Mouse (Mus musculus) limb, embryonic 13.5 days (tissue): ENCODE measurements around the gene Limch1. TPM values are rescaled to one million over a fixed set of nuclear protein-coding genes. Genes with fewer than 3 reads are reported as not detected.
A peak's percentile ranks its signal among the peaks of the same experiment; 100 is the strongest.

Experiments used
- ATAC-seq: fragments of 200-750 bp; cut with Nextera tagmentation; 2 replicates; pipeline ENCODE4 v1.8.0; 2017; ENCODE audit warnings: low read depth, moderate number of reproducible peaks, moderate TSS enrichment; ENCODE audit not compliant: low FRiP score
- H3K27ac ChIP-seq: fragments of 300-500 bp; sonication (generic); 2 replicates; pipeline ENCODE4 v1.5.1; 2015; ENCODE audit warnings: inconsistent platforms, mild to moderate bottlenecking, moderate library complexity
- H3K27me3 ChIP-seq: fragments of 300-500 bp; sonication (generic); 2 replicates; pipeline ENCODE4 v1.6.1; 2015; ENCODE audit warnings: mild to moderate bottlenecking, inconsistent platforms
- H3K36me3 ChIP-seq: fragments of 300-500 bp; sonication (generic); 2 replicates; pipeline ENCODE4 v1.6.1; 2015; ENCODE audit warnings: inconsistent platforms, mild to moderate bottlenecking, moderate library complexity
- H3K4me1 ChIP-seq: fragments of 300-500 bp; sonication (generic); 2 replicates; pipeline ENCODE4 v1.6.1; 2015; ENCODE audit warnings: inconsistent platforms
- H3K4me2 ChIP-seq: fragments of 300-500 bp; sonication (generic); replicated peaks from 2 replicates; pipeline ENCODE4 v1.6.1; 2015; ENCODE audit warnings: inconsistent platforms, mild to moderate bottlenecking, moderate library complexity
- H3K4me3 ChIP-seq: fragments of 300-500 bp; sonication (generic); 2 replicates; pipeline ENCODE4 v1.5.1; 2015; ENCODE audit warnings: moderate library complexity, mild to moderate bottlenecking, inconsistent platforms
- H3K9ac ChIP-seq: fragments of 300-500 bp; sonication (generic); 2 replicates; pipeline ENCODE4 v1.6.1; 2015; ENCODE audit warnings: mild to moderate bottlenecking, inconsistent platforms
- H3K9me3 ChIP-seq: fragments of 300-500 bp; sonication (generic); 2 replicates; pipeline ENCODE4 v1.6.1; 2016; ENCODE audit warnings: inconsistent platforms
- WGBS: fragments of 180-500 bp; shearing (Covaris S2); methylation state at CpG from one replicate; pipeline ENCODE4 v1.1.7; 2015; 5-methylcytosine and 5-hydroxymethylcytosine counted together
- polyA plus RNA-seq: library from polyadenylated mRNA; unstranded; fragments of >200 nt; fragmentation: Nextera tagmentation; extraction: Ambion mirVana; gene quantifications from 2 replicates; pipeline ENCODE4 v1.2.1, GENCODE M21; 2015

The Limch1 gene
- polyA plus RNA-seq, 1 experiment from 2014 or later, result 82.0 TPM

- no peak overlapping the region for H3K9ac ChIP-seq
- ATAC-seq, result no peak
- H3K27ac ChIP-seq, result no peak overlapping the region
- no peak overlapping the region for H3K4me2 ChIP-seq
- peaks cover 12% of the 10 kb centered on the region for H3K4me1 ChIP-seq
- H3K36me3 ChIP-seq, result no peaks in the 10 kb centered on the region
- no peaks in the 10 kb centered on the region for H3K27me3 ChIP-seq
- 92% methylated on average over 6 of the region's 6 CpGs for WGBS
- no peaks in the 10 kb centered on the region for H3K9me3 ChIP-seq
- H3K4me3 ChIP-seq, result no peak overlapping the region
These were observed 127.1 kb downstream of the Limch1 start for GRCm38 (mm10) chr5:66872681-66873080.

- Histone ChIP-seq H3K9ac (no peak overlapping the region), H3K27me3 (no peaks in the 10 kb centered on the region), H3K9me3 (no peaks in the 10 kb centered on the region), H3K27ac (no peak overlapping the region), H3K4me1 (peaks cover 12% of the 10 kb centered on the region), H3K4me3 (no peak overlapping the region), H3K4me2 (no peak overlapping the region), H3K36me3 (no peaks in the 10 kb centered on the region)
- no peak for ATAC-seq
- 28% methylated on average over 10 of the region's 10 CpGs for WGBS
These were observed 130.6 kb downstream of the Limch1 start for GRCm38 (mm10) chr5:66876018-66876805.

GRCm38 (mm10) chr5:66877066-66877465 lies 131.4 kb downstream of the Limch1 start:
- no peak for ATAC-seq
- Histone ChIP-seq H3K4me2 (no peak overlapping the region), H3K9me3 (no peaks in the 10 kb centered on the region), H3K4me3 (no peak overlapping the region), H3K36me3 (no peaks in the 10 kb centered on the region), H3K27ac (no peak overlapping the region), H3K4me1 (peaks cover 19% of the 10 kb centered on the region), H3K9ac (no peak overlapping the region), H3K27me3 (no peaks in the 10 kb centered on the region)
- 50% methylated on average over 5 of the region's 5 CpGs for WGBS

- H3K27ac ChIP-seq, result no peak overlapping the region
- WGBS, result 15% methylated on average over 3 of the region's 3 CpGs
- ATAC-seq, result no peak
- H3K9ac ChIP-seq, result no peak overlapping the region
- no peak overlapping the region for H3K4me2 ChIP-seq
- no peaks in the 10 kb centered on the region for H3K36me3 ChIP-seq
- H3K4me1 ChIP-seq, result peaks cover 21% of the 10 kb centered on the region
- no peak overlapping the region for H3K4me3 ChIP-seq
- no peaks in the 10 kb centered on the region for H3K27me3 ChIP-seq
- H3K9me3 ChIP-seq, result peaks cover 8% of the 10 kb centered on the region; the same call in 1 of the 2 replicates
These were observed 136.3 kb downstream of the Limch1 start for GRCm38 (mm10) chr5:66881901-66882341.

- Histone ChIP-seq H3K36me3 (no peaks in the 10 kb centered on the region), H3K27me3 (no peaks in the 10 kb centered on the region), H3K4me3 (no peak overlapping the region), H3K9ac (no peak overlapping the region), H3K9me3 (peaks cover 8% of the 10 kb centered on the region; the same call in 1 of the 2 replicates), H3K27ac (no peak overlapping the region), H3K4me2 (no peak overlapping the region), H3K4me1 (peaks cover 24% of the 10 kb centered on the region)
- WGBS, result 88% methylated on average over 13 of the region's 13 CpGs
- no peak for ATAC-seq
These were observed 137.1 kb downstream of the Limch1 start for GRCm38 (mm10) chr5:66882718-66883117.

GRCm38 (mm10) chr5:66884505-66884904 lies 138.9 kb downstream of the Limch1 start:
- peaks cover 8% of the 10 kb centered on the region; the same call in 1 of the 2 replicates for H3K9me3 ChIP-seq
- no peaks in the 10 kb centered on the region for H3K27me3 ChIP-seq
- H3K9ac ChIP-seq, result no peak overlapping the region
- H3K4me3 ChIP-seq, result no peak overlapping the region
- H3K4me1 ChIP-seq, result peaks cover 39% of the 10 kb centered on the region
- ATAC-seq, result no peak
- H3K27ac ChIP-seq, result no peak overlapping the region
- no peak overlapping the region for H3K4me2 ChIP-seq
- H3K36me3 ChIP-seq, result no peaks in the 10 kb centered on the region
- WGBS, result 79% methylated on average over 4 of the region's 4 CpGs

GRCm38 (mm10) chr5:66886410-66887120 lies 140.9 kb downstream of the Limch1 start:
- H3K36me3 ChIP-seq, result no peaks in the 10 kb centered on the region
- H3K27me3 ChIP-seq, result no peaks in the 10 kb centered on the region
- no peak overlapping the region for H3K9ac ChIP-seq
- H3K4me2 ChIP-seq, result no peak overlapping the region
- no peak overlapping the region for H3K27ac ChIP-seq
- peaks cover 8% of the 10 kb centered on the region; the same call in 1 of the 2 replicates for H3K9me3 ChIP-seq
- peaks cover 37% of the 10 kb centered on the region for H3K4me1 ChIP-seq
- WGBS, result 41% methylated on average over 5 of the region's 5 CpGs
- no peak overlapping the region for H3K4me3 ChIP-seq
- peak; percentile 44; the same call in 1 of the 2 replicates for ATAC-seq

- no peak overlapping the region for H3K27ac ChIP-seq
- H3K4me3 ChIP-seq, result no peak overlapping the region
- whole genome bisulfite sequencing, result 89% methylated on average over 5 of the region's 5 CpGs
- H3K36me3 ChIP-seq, result no peaks in the 10 kb centered on the region
- H3K4me2 ChIP-seq, result no peak overlapping the region
- no peaks in the 10 kb centered on the region for H3K27me3 ChIP-seq
- no peak for ATAC-seq
- peaks cover 24% of the 10 kb centered on the region for H3K4me1 ChIP-seq
- H3K9ac ChIP-seq, result no peak overlapping the region
- peaks cover 8% of the 10 kb centered on the region; the same call in 1 of the 2 replicates for H3K9me3 ChIP-seq
These were observed 142.4 kb downstream of the Limch1 start for GRCm38 (mm10) chr5:66888061-66888460.

GRCm38 (mm10) chr5:66889337-66889736 lies 143.7 kb downstream of the Limch1 start:
- H3K4me3 ChIP-seq, result no peak overlapping the region
- H3K4me1 ChIP-seq, result peaks cover 24% of the 10 kb centered on the region
- H3K9ac ChIP-seq, result no peak overlapping the region
- no peaks in the 10 kb centered on the region for H3K27me3 ChIP-seq
- peaks cover 8% of the 10 kb centered on the region; the same call in 1 of the 2 replicates for H3K9me3 ChIP-seq
- no peak for ATAC-seq
- H3K4me2 ChIP-seq, result no peak overlapping the region
- 74% methylated on average over 11 of the region's 11 CpGs for WGBS
- H3K36me3 ChIP-seq, result no peaks in the 10 kb centered on the region
- H3K27ac ChIP-seq, result no peak overlapping the region

- no peak overlapping the region for H3K9ac ChIP-seq
- H3K27me3 ChIP-seq, result no peaks in the 10 kb centered on the region
- H3K4me3 ChIP-seq, result no peak overlapping the region
- no peak overlapping the region for H3K4me2 ChIP-seq
- no peaks in the 10 kb centered on the region for H3K9me3 ChIP-seq
- H3K27ac ChIP-seq, result no peak overlapping the region
- no peaks in the 10 kb centered on the region for H3K36me3 ChIP-seq
- H3K4me1 ChIP-seq, result peaks cover 20% of the 10 kb centered on the region
- no peak for ATAC-seq
- 79% methylated on average over 9 of the region's 9 CpGs for WGBS
These were observed 150.0 kb downstream of the Limch1 start for GRCm38 (mm10) chr5:66895440-66896120.

GRCm38 (mm10) chr5:66897584-66897983 lies 152.0 kb downstream of the Limch1 start:
- Histone ChIP-seq H3K27ac (no peak overlapping the region), H3K27me3 (no peaks in the 10 kb centered on the region), H3K4me2 (no peak overlapping the region), H3K4me3 (no peak overlapping the region), H3K36me3 (no peaks in the 10 kb centered on the region), H3K9ac (no peak overlapping the region), H3K9me3 (no peaks in the 10 kb centered on the region), H3K4me1 (peaks cover 20% of the 10 kb centered on the region)
- 48% methylated on average over 5 of the region's 5 CpGs for WGBS
- ATAC-seq, result no peak

GRCm38 (mm10) chr5:66898252-66898651 lies 152.6 kb downstream of the Limch1 start:
- Histone ChIP-seq H3K9ac (no peak overlapping the region), H3K4me2 (no peak overlapping the region), H3K4me1 (peaks cover 20% of the 10 kb centered on the region), H3K4me3 (no peak overlapping the region), H3K36me3 (no peaks in the 10 kb centered on the region), H3K27ac (no peak overlapping the region), H3K27me3 (no peaks in the 10 kb centered on the region), H3K9me3 (no peaks in the 10 kb centered on the region)
- ATAC-seq, result no peak
- WGBS, result 58% methylated on average over 1 of the region's 1 CpGs
